Mouse (Mus musculus) megakaryocyte, adult 5-6 weeks (primary cell): ENCODE measurements around the gene Scrn1. TPM values are rescaled to one million over a fixed set of nuclear protein-coding genes. Genes with fewer than 3 reads are reported as not detected.

ENCODE experiments used
- ATAC-seq: 2 replicates; pipeline ENCODE4 v1.8.0; 2016; ENCODE audit warnings: mild to moderate bottlenecking, inconsistent platforms; ENCODE audit not compliant: poor library complexity, severe bottlenecking
- total RNA-seq, 2 experiments: library from RNA; stranded (forward) in 1 of 2; stranded (reverse) in 1 of 2; fragments of 153-499, 151-499 nt in 1 of 2; fragments of 221-1000, 200-1000 nt in 1 of 2; gene quantifications; 2 replicates each; pipeline versions ENCODE4 v1.2.3 to v1.2.4; 2015 to 2017

Scrn1 gene
- total RNA-seq, 2 experiments from 2014 or later, result not detected

GRCm38 (mm10) chr6:54569776-54570175, 3.5 kb upstream of the Scrn1 start:
- no peak for ATAC-seq

- no peak for ATAC-seq
Measured at GRCm38 (mm10) chr6:54566546-54566919, 244 bp upstream of the Scrn1 start.

- no peak for ATAC-seq
Measured at GRCm38 (mm10) chr6:54565012-54565411, 1.3 kb downstream of the Scrn1 start.

- no peak for ATAC-seq
Measured at GRCm38 (mm10) chr6:54564506-54564991, 1.7 kb downstream of the Scrn1 start.

- no peak for ATAC-seq
Measured at GRCm38 (mm10) chr6:54563561-54563960, 2.7 kb downstream of the Scrn1 start.

GRCm38 (mm10) chr6:54562018-54562809, 4.1 kb downstream of the Scrn1 start:
- ATAC-seq, result no peak

- ATAC-seq, result no peak
Measured at GRCm38 (mm10) chr6:54558466-54558865, 7.8 kb downstream of the Scrn1 start.

- no peak for ATAC-seq
Measured at GRCm38 (mm10) chr6:54557671-54558070, 8.6 kb downstream of the Scrn1 start.

GRCm38 (mm10) chr6:54555816-54556215, 10.5 kb downstream of the Scrn1 start:
- no peak for ATAC-seq

GRCm38 (mm10) chr6:54554341-54555110, 11.8 kb downstream of the Scrn1 start:
- ATAC-seq, result no peak

GRCm38 (mm10) chr6:54553632-54554031, 12.7 kb downstream of the Scrn1 start:
- no peak for ATAC-seq

GRCm38 (mm10) chr6:54552721-54553413, 13.4 kb downstream of the Scrn1 start:
- no peak for ATAC-seq

- ATAC-seq, result no peak
Measured at GRCm38 (mm10) chr6:54550801-54551323, 15.4 kb downstream of the Scrn1 start.

GRCm38 (mm10) chr6:54549311-54549710, 17.0 kb downstream of the Scrn1 start:
- no peak for ATAC-seq

- no peak for ATAC-seq
Measured at GRCm38 (mm10) chr6:54548314-54549019, 17.8 kb downstream of the Scrn1 start.

GRCm38 (mm10) chr6:54543646-54544045, 22.6 kb downstream of the Scrn1 start:
- no peak for ATAC-seq

- no peak for ATAC-seq
Measured at GRCm38 (mm10) chr6:54542836-54543235, 23.5 kb downstream of the Scrn1 start.

- ATAC-seq, result no peak
Measured at GRCm38 (mm10) chr6:54540252-54540887, 25.9 kb downstream of the Scrn1 start.

GRCm38 (mm10) chr6:54539396-54539795, 26.9 kb downstream of the Scrn1 start:
- ATAC-seq, result no peak

- ATAC-seq, result no peak
Measured at GRCm38 (mm10) chr6:54538773-54539173, 27.5 kb downstream of the Scrn1 start.
